Mouse (Mus musculus) adrenal gland, adult 8-10 months (tissue): ENCODE measurements around the gene Gstm1. TPM values are rescaled to one million over a fixed set of nuclear protein-coding genes. Genes with fewer than 3 reads are reported as not detected.

Experiments
- DNase-seq: peaks from one replicate; pipeline ENCODE4 v3.0.0; 2022
- total RNA-seq, 4 experiments: library from RNA; stranded (reverse); gene quantifications; 2 replicates each; pipeline ENCODE4 v1.2.4; 2022

Gstm1 gene
- total RNA-seq, 4 experiments from 2014 or later: 335 to 553 (median 456) TPM

GRCm38 (mm10) chr3:107964656-107965308 lies 53.0 kb downstream of the Gstm1 start:
- DNase-seq: no peak

- no peak for DNase-seq
Measured at GRCm38 (mm10) chr3:107964026-107964425, 53.7 kb downstream of the Gstm1 start.

Other genes with a start within 250 kb of the Gstm1 start
- not detected for gene Eps8l3, start 140.7 kb downstream of the Gstm1 start, total RNA-seq
- 10 to 100 TPM; 28.1 to 51.7 (median 37.1) TPM for gene Gstm5, start 122.2 kb downstream of the Gstm1 start, total RNA-seq
- gene Gstm7, start 86.2 kb downstream of the Gstm1 start, total RNA-seq: 100 to 1,000 TPM; 135 to 182 (median 168) TPM
- 10 to 100 TPM in 1 of 4 experiments, 1 to 10 TPM in 3; 5.9 to 10.0 (median 6.9) TPM for gene Gstm6, start 74.2 kb downstream of the Gstm1 start, total RNA-seq
- gene Gstm3, start 48.7 kb downstream of the Gstm1 start, total RNA-seq: under 1 TPM in 2 of 4 experiments, not detected in 2; 0.20 to 0.30 TPM
- gene Gstm2, start 31.5 kb downstream of the Gstm1 start, total RNA-seq: 100 to 1,000 TPM; 164 to 337 (median 241) TPM
- gene Gstm4, start 26.9 kb upstream of the Gstm1 start, total RNA-seq: 10 to 100 TPM; 15.3 to 20.7 (median 19.6) TPM
- 100 to 1,000 TPM; 152 to 212 (median 184) TPM for gene Ampd2, start 68.7 kb upstream of the Gstm1 start, total RNA-seq
- gene Gnat2, start 74.8 kb upstream of the Gstm1 start, total RNA-seq: 10 to 100 TPM; 14.7 to 22.5 (median 17.6) TPM
- gene Gnai3, start 128.2 kb upstream of the Gstm1 start, total RNA-seq: 100 to 1,000 TPM; 137 to 154 (median 149) TPM
- gene Gpr61, start 136.9 kb upstream of the Gstm1 start, total RNA-seq: 1 to 10 TPM in 1 of 4 experiments, under 1 TPM in 3; 0.31 to 1.1 (median 0.71) TPM
- gene Amigo1, start 168.4 kb upstream of the Gstm1 start, total RNA-seq: 10 to 100 TPM; 24.4 to 36.9 (median 31.6) TPM
- gene Cyb561d1, start 183.2 kb upstream of the Gstm1 start, total RNA-seq: 10 to 100 TPM in 2 of 4 experiments, 1 to 10 TPM in 2; 9.3 to 14.7 (median 11.7) TPM
- gene Atxn7l2, start 193.0 kb upstream of the Gstm1 start, total RNA-seq: 10 to 100 TPM in 3 of 4 experiments, 1 to 10 TPM in 1; 8.2 to 23.1 (median 15.0) TPM
- 1 to 10 TPM in 1 of 4 experiments, under 1 TPM in 3; 0.35 to 1.0 (median 0.65) TPM for gene Sypl2, start 208.7 kb upstream of the Gstm1 start, total RNA-seq
- 10 to 100 TPM; 85.1 to 96.1 (median 89.0) TPM for gene Psma5, start 239.0 kb upstream of the Gstm1 start, total RNA-seq